Mouse (Mus musculus) E14TG2a.4 (cell line): Measurements from ENCODE around the gene Cog4.

Source experiments
- H3K27me3 ChIP-seq: 2 replicates; pipeline ENCODE4 v1.6.1; 2014; ENCODE audit warnings: low read length, control low read depth; ENCODE audit not compliant: insufficient read depth
- H3K36me3 ChIP-seq: 2 replicates; pipeline ENCODE4 v1.6.1; 2014; ENCODE audit warnings: low read length, control low read depth; ENCODE audit not compliant: insufficient read depth
- H3K4me1 ChIP-seq: replicated peaks from 2 replicates; pipeline ENCODE4 v1.6.1; 2014; ENCODE audit warnings: low read depth, low read length, control low read depth
- H3K4me3 ChIP-seq: replicated peaks from 2 replicates; pipeline ENCODE4 v1.5.1; 2014; ENCODE audit warnings: mild to moderate bottlenecking, low read length
- H3K9me3 ChIP-seq: 2 replicates; pipeline ENCODE4 v1.6.1; 2014; ENCODE audit warnings: low read length, control low read depth
- CTCF ChIP-seq: conservative IDR thresholded peaks from 2 replicates; pipeline ENCODE4 v1.5.1; 2014; ENCODE audit warnings: low read length
- NANOG ChIP-seq: IDR thresholded peaks from 2 replicates; pipeline ENCODE4 v1.6.1; 2014; ENCODE audit warnings: borderline replicate concordance, low read length, mixed read lengths
- POU5F1 ChIP-seq: IDR thresholded peaks from 2 replicates; pipeline ENCODE4 v1.6.1; 2014; ENCODE audit warnings: low read length, borderline replicate concordance

Cog4 gene

GRCm38 (mm10) chr8:110931176-110931939 lies 85.0 kb downstream of the Cog4 start:
- peaks cover 57% of the 10 kb centered on the region for H3K4me1 ChIP-seq
- TF ChIP-seq NANOG (no peak), POU5F1 (no peak), CTCF (no peak)
- H3K4me3 ChIP-seq: 0 out of 2 replicates have a peak overlapping the region, but pooled peaks have one; percentile 11
- H3K27me3 ChIP-seq: no peaks in the 10 kb centered on the region
- no peaks in the 10 kb centered on the region for H3K36me3 ChIP-seq
- no peaks in the 10 kb centered on the region for H3K9me3 ChIP-seq
